Mouse (Mus musculus): ENCODE measurements around the gene Tenm3.

The Tenm3 gene

GRCm38 (mm10) chr8:48439491-48439890, 404.3 kb downstream of the Tenm3 start:
- no peak for DNase-seq

GRCm38 (mm10) chr8:48437523-48438207, 406.1 kb downstream of the Tenm3 start:
- DNase-seq: no peak

- no peak for DNase-seq
Observed at GRCm38 (mm10) chr8:48425101-48425500, 418.6 kb downstream of the Tenm3 start.

- no peak for DNase-seq
Observed at GRCm38 (mm10) chr8:48417714-48418113, 426.0 kb downstream of the Tenm3 start.

- DNase-seq: no peak
Observed at GRCm38 (mm10) chr8:48410916-48411315, 432.8 kb downstream of the Tenm3 start.

GRCm38 (mm10) chr8:48400572-48400972, 443.2 kb downstream of the Tenm3 start:
- DNase-seq: no peak

- no peak for DNase-seq
Observed at GRCm38 (mm10) chr8:48385833-48386232, 457.9 kb downstream of the Tenm3 start.

GRCm38 (mm10) chr8:48380035-48380434, 463.7 kb downstream of the Tenm3 start:
- no peak for DNase-seq

GRCm38 (mm10) chr8:48376774-48377173, 467.0 kb downstream of the Tenm3 start:
- DNase-seq: peak; percentile 4

GRCm38 (mm10) chr8:48375183-48375582, 468.6 kb downstream of the Tenm3 start:
- no peak for DNase-seq

GRCm38 (mm10) chr8:48373404-48373803, 470.3 kb downstream of the Tenm3 start:
- DNase-seq: no peak

- no peak for DNase-seq
Observed at GRCm38 (mm10) chr8:48367164-48367563, 476.6 kb downstream of the Tenm3 start.

GRCm38 (mm10) chr8:48356849-48357248, 486.9 kb downstream of the Tenm3 start:
- DNase-seq: no peak

- DNase-seq: no peak
Observed at GRCm38 (mm10) chr8:48353458-48353857, 490.3 kb downstream of the Tenm3 start.

GRCm38 (mm10) chr8:48348901-48349300, 494.9 kb downstream of the Tenm3 start:
- no peak for DNase-seq

GRCm38 (mm10) chr8:48348386-48348785, 495.4 kb downstream of the Tenm3 start:
- no peak for DNase-seq

GRCm38 (mm10) chr8:48343067-48343420, 500.7 kb downstream of the Tenm3 start:
- no peak for DNase-seq

GRCm38 (mm10) chr8:48342321-48343066, 501.3 kb downstream of the Tenm3 start:
- DNase-seq: no peak

- DNase-seq: no peak
Observed at GRCm38 (mm10) chr8:48341692-48342091, 502.1 kb downstream of the Tenm3 start.

GRCm38 (mm10) chr8:48341276-48341675, 502.5 kb downstream of the Tenm3 start:
- no peak for DNase-seq

GRCm38 (mm10) chr8:48322655-48323265, 521.0 kb downstream of the Tenm3 start:
- no peak for DNase-seq

GRCm38 (mm10) chr8:48322240-48322639, 521.5 kb downstream of the Tenm3 start:
- DNase-seq: no peak

GRCm38 (mm10) chr8:48319674-48320073, 524.1 kb downstream of the Tenm3 start:
- DNase-seq: no peak

- no peak for DNase-seq
Observed at GRCm38 (mm10) chr8:48317498-48317897, 526.3 kb downstream of the Tenm3 start.
